Mouse (Mus musculus): ENCODE results near the gene Prdm16.

GRCm38 (mm10) chr4:154582607-154583236, 54.0 kb downstream of the Prdm16 start:
- TF ChIP-seq POLR2A (IDR thresholded peaks at IDR 0.05; ENCODE audit: low read depth, low read length) = no peak
- TF ChIP-seq CTCF (IDR thresholded peaks at IDR 0.05; ENCODE audit: extremely low read depth, insufficient read depth, insufficient read length, insufficient replicate concordance) = no peak
